Mouse (Mus musculus) urinary bladder, adult 2 months (tissue): ENCODE results near the gene Fank1. TPM values are rescaled to one million over a fixed set of nuclear protein-coding genes. Genes with fewer than 3 reads are reported as not detected.
"Not testable (repeated sequence)": the region's sequence is repeated elsewhere in the genome, so short reads cannot be mapped to it uniquely, and the experiment has no call there.

Source experiments
- DNase-seq: peaks from one replicate; pipeline ENCODE4 v3.0.0; 2022; ENCODE audit warnings: low spot score
- polyA plus RNA-seq: library from polyadenylated mRNA; depleted of rRNA; stranded (reverse); fragments of >200 nt; gene quantifications from 2 replicates; pipeline ENCODE4 v1.2.3, GENCODE M21; 2012

Gene Fank1
- polyA plus RNA-seq, 1 experiment, result 0.29 TPM

- no peak for DNase-seq
These were observed 51.9 kb downstream of the Fank1 start for GRCm38 (mm10) chr7:133828514-133828913.

DNA sequence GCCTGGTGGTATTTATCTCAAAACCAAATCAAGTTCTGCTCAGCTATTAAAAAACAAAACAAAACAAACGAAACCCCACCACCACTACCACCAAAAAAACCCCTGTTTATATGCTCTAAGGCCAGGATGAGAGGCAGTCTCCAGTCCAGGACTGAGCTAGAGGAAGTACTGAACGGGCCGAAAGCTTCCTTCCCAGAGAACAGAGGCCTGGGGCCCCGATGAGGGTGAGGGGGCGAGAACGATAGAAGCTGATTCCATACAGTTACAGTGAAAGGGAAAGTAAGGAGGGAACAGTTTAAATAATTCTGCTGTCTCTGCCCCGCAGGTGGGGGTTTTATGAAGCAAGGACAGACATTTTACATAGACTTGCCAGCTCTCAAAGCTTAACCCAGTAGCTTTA lies 52.9 kb downstream of the Fank1 start:
- no peak for DNase-seq

DNA sequence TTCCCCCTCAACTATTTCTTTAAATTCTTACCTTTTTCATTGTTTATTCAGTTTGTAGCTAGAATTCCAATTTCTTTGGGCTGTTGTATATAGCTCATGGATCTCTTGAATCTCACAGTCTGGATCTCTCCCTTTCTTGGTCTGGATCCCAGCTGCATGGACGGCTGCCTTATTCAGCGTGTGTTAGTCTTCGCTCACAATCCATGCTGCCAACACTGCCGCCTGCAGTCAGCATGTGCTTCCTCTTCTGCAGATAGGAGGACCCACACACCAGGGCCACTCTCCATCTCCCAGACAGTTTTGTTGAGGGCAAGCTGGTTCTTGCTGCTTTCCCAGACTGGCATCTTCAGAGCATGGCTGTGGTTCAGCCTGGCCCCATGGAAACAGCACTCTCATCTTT lies 62.9 kb downstream of the Fank1 start:
- no peak for DNase-seq

DNA sequence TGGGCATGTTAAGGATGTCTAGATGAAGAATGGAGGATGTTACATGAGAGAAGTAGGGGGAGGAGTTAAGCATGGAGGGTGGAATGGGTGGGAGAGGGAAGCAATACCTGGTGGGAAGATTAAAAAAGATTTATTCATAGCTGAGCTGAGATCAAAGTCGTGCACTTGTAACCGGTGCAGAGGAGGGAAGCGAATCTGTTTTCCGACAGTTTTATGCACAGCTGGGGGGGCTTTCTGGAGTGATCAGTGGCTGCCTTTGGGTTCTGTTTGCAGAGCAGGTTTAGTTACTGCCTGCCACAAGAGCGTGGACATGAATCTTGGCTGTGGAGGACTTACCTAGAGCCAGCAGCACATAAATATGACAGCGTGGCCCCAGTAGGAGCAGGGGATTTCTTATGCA lies 65.4 kb downstream of the Fank1 start:
- no peak for DNase-seq

GRCm38 (mm10) chr7:133847175-133847574 lies 70.5 kb downstream of the Fank1 start:
- no peak for DNase-seq

GRCm38 (mm10) chr7:133848180-133848579 lies 71.5 kb downstream of the Fank1 start:
- DNase-seq, result no peak

GRCm38 (mm10) chr7:133850735-133851134 lies 74.1 kb downstream of the Fank1 start:
- no peak for DNase-seq

DNA sequence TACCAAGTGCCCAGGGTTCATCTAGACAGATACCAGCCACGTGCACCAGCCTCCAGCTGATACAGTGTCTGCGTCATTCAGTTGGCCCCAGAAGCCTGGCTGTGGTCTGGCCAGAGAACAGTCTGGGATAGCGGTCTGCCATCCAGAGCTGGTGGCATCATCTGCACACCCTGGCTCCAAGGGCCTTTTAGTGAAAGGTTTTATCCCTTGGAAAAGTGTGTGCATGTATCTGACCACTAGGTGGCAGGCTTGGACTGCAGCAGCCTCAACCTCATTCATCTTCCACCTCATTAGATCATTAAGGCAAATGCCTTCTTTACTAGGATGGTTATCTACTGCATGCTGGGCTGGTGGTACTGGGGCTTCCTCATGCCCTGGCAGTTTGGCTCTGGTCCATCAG lies 79.6 kb downstream of the Fank1 start:
- peak; percentile 41 for DNase-seq

GRCm38 (mm10) chr7:133858506-133858905 lies 81.8 kb downstream of the Fank1 start:
- no peak for DNase-seq

DNA sequence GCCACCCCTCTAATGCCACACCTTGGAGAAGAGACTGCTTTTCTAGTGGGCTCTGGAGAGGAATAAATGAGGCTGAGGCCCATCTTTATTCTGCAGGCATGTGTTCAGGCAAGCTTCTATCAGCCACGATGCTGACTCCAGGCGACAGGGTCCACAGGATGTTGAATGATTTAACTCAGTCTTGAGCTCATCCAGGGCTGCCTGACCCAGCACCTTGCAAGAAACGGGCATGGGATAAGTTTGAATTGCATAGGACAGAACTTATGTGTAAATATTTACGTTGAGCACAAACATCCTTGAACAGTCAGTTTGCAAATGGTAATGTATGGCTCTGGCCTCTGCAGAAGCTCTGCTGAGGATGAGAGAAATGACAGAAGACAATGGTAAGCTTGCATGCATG lies 82.9 kb downstream of the Fank1 start:
- no peak for DNase-seq

- no peak for DNase-seq
These were observed 85.6 kb downstream of the Fank1 start for GRCm38 (mm10) chr7:133862233-133862632.

GRCm38 (mm10) chr7:133862723-133863122 lies 86.1 kb downstream of the Fank1 start:
- DNase-seq, result no peak

GRCm38 (mm10) chr7:133863151-133863550 lies 86.5 kb downstream of the Fank1 start:
- DNase-seq, result no peak

- no peak for DNase-seq
These were observed 87.0 kb downstream of the Fank1 start for GRCm38 (mm10) chr7:133863684-133864083.

DNA sequence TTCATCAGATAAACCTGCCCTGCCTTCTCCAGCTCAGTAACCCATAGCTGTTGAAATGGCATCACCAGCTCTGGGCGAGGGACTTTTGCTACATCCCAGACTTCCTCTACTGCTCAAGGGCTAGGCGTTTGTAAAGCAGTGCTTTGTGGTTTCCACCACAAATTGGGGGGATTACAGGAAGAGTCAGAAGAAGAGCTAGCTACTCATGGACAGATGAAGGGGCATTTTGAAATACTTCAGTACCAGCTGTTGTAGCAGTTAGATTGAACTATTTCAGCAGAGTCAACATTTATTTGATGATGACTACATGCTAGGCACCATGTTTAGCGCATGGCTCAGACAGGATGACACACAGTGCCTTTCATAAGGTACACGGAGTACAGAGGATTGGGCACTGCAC lies 93.6 kb downstream of the Fank1 start:
- no peak for DNase-seq

GRCm38 (mm10) chr7:133872701-133873100 lies 96.0 kb downstream of the Fank1 start:
- no peak for DNase-seq

GRCm38 (mm10) chr7:133876139-133876538 lies 99.5 kb downstream of the Fank1 start:
- DNase-seq, result no peak

DNA sequence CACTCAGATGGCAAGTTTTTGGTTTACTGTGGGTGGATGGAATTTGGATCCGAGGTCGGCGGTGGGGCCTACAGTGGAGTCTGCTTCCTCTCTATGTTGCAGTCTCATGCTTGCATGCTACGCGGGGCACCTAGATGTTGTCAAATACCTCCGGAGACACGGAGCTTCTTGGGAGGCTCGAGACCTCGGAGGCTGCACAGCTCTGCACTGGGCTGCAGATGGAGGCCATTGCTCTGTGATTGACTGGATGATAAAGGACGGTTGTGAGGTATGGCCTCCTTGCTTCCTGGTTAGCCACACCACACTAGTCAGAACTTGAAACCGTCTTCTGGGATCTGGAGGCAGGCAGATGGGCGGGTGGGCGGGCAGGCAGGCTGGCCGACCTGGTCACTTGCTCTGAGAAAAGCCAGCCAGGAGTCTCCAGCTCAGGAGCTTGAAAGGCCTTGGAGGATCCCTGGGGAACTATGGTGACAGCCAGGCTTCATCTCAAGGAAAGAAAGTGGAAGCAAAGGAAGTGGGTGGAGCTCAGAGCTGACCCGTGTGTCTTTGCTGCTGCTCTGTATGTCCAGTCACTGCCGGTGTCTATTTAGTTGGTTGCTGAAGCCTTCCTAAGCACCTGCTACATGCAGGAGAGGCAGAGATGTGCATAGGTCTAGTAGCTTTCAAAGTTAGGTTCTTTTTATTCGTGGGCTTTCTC lies 100.1 kb downstream of the Fank1 start:
- DNase-seq, result no peak

DNA sequence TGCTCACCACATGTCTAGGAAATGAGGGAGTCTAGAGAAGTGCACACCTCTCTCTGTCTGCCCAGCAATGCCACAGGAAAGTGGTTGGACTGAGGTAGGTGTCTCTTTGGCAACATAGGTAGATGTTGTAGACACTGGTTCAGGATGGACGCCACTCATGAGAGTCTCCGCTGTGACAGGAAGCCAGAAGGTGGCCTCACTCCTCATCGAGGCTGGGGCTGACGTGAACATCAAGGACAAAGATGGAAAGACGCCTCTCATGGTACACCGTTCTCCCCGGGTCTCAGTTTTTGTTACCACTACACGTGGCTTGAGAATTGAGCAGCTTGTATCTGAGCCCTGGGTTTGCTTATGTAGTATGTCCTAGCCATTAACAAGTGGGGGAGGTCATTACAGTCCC lies 103.1 kb downstream of the Fank1 start:
- no peak for DNase-seq

GRCm38 (mm10) chr7:133884759-133885431 lies 108.2 kb downstream of the Fank1 start:
- DNase-seq, result not testable (repeated sequence)

- no peak for DNase-seq
These were observed 112.6 kb downstream of the Fank1 start for GRCm38 (mm10) chr7:133888926-133889920.

DNA sequence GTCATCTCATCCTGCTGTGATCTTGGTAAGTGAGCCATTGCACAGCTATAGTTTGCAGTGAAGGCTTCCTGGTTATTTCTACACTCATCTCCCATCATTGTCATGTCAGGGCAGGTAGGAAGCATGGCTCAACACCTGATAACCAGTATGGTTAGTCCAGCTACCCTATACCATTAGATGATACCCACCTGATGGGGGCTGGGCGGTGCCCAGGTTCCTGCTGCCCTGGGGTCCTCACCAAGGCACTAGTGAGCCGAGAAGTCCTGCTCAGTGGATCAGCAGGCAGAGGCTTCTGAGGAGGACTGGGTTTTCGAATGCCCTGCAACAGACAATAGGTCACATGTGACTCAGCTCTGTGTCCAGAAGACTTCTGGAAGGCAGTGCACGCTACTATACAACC lies 113.3 kb downstream of the Fank1 start:
- no peak for DNase-seq
